Comparison of ENCODE assay signal across 8 mouse cellular contexts in the genomic region with DNA sequence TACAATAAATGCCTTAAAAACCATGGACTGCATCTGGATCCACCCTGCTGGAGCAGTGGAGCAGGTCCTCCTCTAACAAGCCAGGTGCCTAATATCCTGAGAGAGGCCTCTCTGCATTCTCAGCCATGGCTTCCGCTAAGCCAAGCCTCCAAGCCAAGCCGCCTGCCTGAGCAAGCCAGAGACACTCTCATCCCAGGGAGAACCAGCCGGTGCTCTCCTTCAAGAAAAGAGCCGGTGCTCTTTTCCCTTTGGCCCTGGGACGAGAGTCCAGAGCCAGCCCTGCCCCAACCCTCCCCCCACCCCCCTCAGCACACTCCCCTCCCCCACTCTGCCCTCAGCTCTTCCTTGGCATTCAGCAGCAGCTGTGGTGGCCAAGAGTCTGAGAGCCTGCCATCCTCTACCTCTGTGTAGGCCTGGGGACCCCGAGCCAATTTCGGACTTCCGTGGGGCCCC. TPM values are rescaled to one million over a fixed set of nuclear protein-coding genes. Genes with fewer than 3 reads are reported as not detected.
A peak's percentile ranks its signal among the peaks of the same experiment; 100 is the strongest.
DNase-seq lines count a peak whose midpoint lies in the region; ATAC-seq lines count a peak whose summit lies in the region.

No protein-coding gene starts in this region.

- ATAC-seq in hindbrain, embryonic 12.5 days (ENCODE audit: low FRiP score), result no peak
- ATAC-seq in forebrain, embryonic 13.5 days, result peak; percentile 57; the same call in 1 of the 2 replicates
- peak; percentile 35; the same call in 1 of the 2 replicates for ATAC-seq in liver, embryonic 15.5 days (ENCODE audit: insufficient read depth)

- no peaks in the 10 kb centered on the region for H3K27me3 ChIP-seq in hindbrain, embryonic 10.5 days (ENCODE audit: insufficient read depth, poor library complexity, severe bottlenecking)
- H3K27me3 ChIP-seq in hindbrain, embryonic 12.5 days, result no peaks in the 10 kb centered on the region
- H3K27me3 ChIP-seq in forebrain, embryonic 13.5 days, result no peaks in the 10 kb centered on the region
- no peaks in the 10 kb centered on the region for H3K27me3 ChIP-seq in liver, embryonic 15.5 days

- no peaks in the 10 kb centered on the region for H3K36me3 ChIP-seq in hindbrain, embryonic 10.5 days
- no peaks in the 10 kb centered on the region for H3K36me3 ChIP-seq in hindbrain, embryonic 12.5 days
- no peaks in the 10 kb centered on the region for H3K36me3 ChIP-seq in forebrain, embryonic 13.5 days (ENCODE audit: poor library complexity, severe bottlenecking)
- H3K36me3 ChIP-seq in liver, embryonic 15.5 days (replicated peaks), result no peaks in the 10 kb centered on the region

- H3K4me2 ChIP-seq in hindbrain, embryonic 12.5 days (replicated peaks), result no peak overlapping the region
- no peak overlapping the region for H3K4me2 ChIP-seq in forebrain, embryonic 13.5 days
- peak overlapping the region; percentile 60 for H3K4me2 ChIP-seq in liver, embryonic 15.5 days

- no peak overlapping the region for H3K4me3 ChIP-seq in hindbrain, embryonic 10.5 days
- no peak overlapping the region for H3K4me3 ChIP-seq in hindbrain, embryonic 12.5 days
- no peak overlapping the region for H3K4me3 ChIP-seq in forebrain, embryonic 13.5 days
- no peak overlapping the region for H3K4me3 ChIP-seq in liver, embryonic 15.5 days (replicated peaks)

- no peaks in the 10 kb centered on the region for H3K9me3 ChIP-seq in hindbrain, embryonic 10.5 days
- no peaks in the 10 kb centered on the region for H3K9me3 ChIP-seq in hindbrain, embryonic 12.5 days (replicated peaks)
- no peaks in the 10 kb centered on the region for H3K9me3 ChIP-seq in forebrain, embryonic 13.5 days (replicated peaks)
- no peaks in the 10 kb centered on the region for H3K9me3 ChIP-seq in liver, embryonic 15.5 days (replicated peaks)

- H3K4me1 ChIP-seq in hindbrain, embryonic 10.5 days (replicated peaks), result peaks cover 17% of the 10 kb centered on the region
- H3K4me1 ChIP-seq in hindbrain, embryonic 12.5 days, result peaks cover 12% of the 10 kb centered on the region
- peaks cover 12% of the 10 kb centered on the region for H3K4me1 ChIP-seq in forebrain, embryonic 13.5 days
- peaks cover 41% of the 10 kb centered on the region for H3K4me1 ChIP-seq in liver, embryonic 15.5 days (replicated peaks)

- H3K27ac ChIP-seq in hindbrain, embryonic 10.5 days, result peak overlapping the region; percentile 80
- no peak overlapping the region for H3K27ac ChIP-seq in hindbrain, embryonic 12.5 days
- H3K27ac ChIP-seq in forebrain, embryonic 13.5 days, result no peak overlapping the region
- peak overlapping the region; percentile 85 for H3K27ac ChIP-seq in liver, embryonic 15.5 days (replicated peaks)

- no peak for DNase-seq in hindbrain, embryonic 10.5 days (ENCODE audit: low spot score)
- peak; percentile 5 for DNase-seq in cerebellum, adult 11 months
- DNase-seq in retina, embryonic 14.5 days (ENCODE audit: low spot score), result no peak
- no peak for DNase-seq in testis, postnatal 10 days (ENCODE audit: low spot score)
- DNase-seq in T-cell, adult 2 months (ENCODE audit: low spot score), result no peak

- 67% methylated on average over 8 of the region's 8 CpGs for WGBS in hindbrain, embryonic 10.5 days
- WGBS in hindbrain, embryonic 12.5 days, result 61% methylated on average over 8 of the region's 8 CpGs
- WGBS in forebrain, embryonic 13.5 days, result 68% methylated on average over 8 of the region's 8 CpGs
- 62% methylated on average over 8 of the region's 8 CpGs for WGBS in liver, embryonic 15.5 days (ENCODE audit: insufficient replicate concordance)

- H3K9ac ChIP-seq in hindbrain, embryonic 12.5 days, result no peak overlapping the region
- H3K9ac ChIP-seq in forebrain, embryonic 13.5 days, result no peak overlapping the region
- H3K9ac ChIP-seq in liver, embryonic 15.5 days, result no peak overlapping the region

RNA-seq across cellular contexts. Expression of gene Cep85l, which starts 56.3 kb away (rescaled TPM):
- polyA plus RNA-seq in hindbrain, embryonic 10.5 days (2016; fragmentation: Nextera tagmentation; extraction: Ambion mirVana), result 4.6 TPM in 2 replicates
- 9.4 and 10.9 TPM in 2 replicates for polyA plus RNA-seq in hindbrain, embryonic 12.5 days (2016; fragmentation: Nextera tagmentation; extraction: Ambion mirVana)
- polyA plus RNA-seq in forebrain, embryonic 13.5 days (2015; fragmentation: Nextera tagmentation; extraction: Ambion mirVana), result 5.6 and 5.9 TPM in 2 replicates
- 2.0 TPM in 2 replicates for polyA plus RNA-seq in liver, embryonic 15.5 days (2015; fragmentation: Nextera tagmentation; extraction: Ambion mirVana)

Comparison
In these comparisons a context has a peak if more than half of its experiments do, and no peak if none do; other contexts are left out.
1. H3K27ac ChIP-seq: peak in hindbrain, embryonic 10.5 days (single experiment) and liver, embryonic 15.5 days (single experiment); none in hindbrain, embryonic 12.5 days (single experiment) and forebrain, embryonic 13.5 days (single experiment).